9 mouse cellular contexts compared by ENCODE assay signal in genomic region chr8:94152513-94153300, GRCm38 (mm10). TPM values are rescaled to one million over a fixed set of nuclear protein-coding genes. Genes with fewer than 3 reads are reported as not detected.
DNase-seq lines count a peak whose midpoint lies in the region; ATAC-seq and TF ChIP-seq lines count a peak whose summit lies in the region.
"Had no signal": no experiment of that assay in that cellular context is flagged by ENCODE, and none has a peak within 500 bp of the region (broad histone marks: within the 10 kb centered on the region; RNA-seq: fewer than 3 reads in every experiment).

Gene Mt3, plus strand, starts transcription at chr8:94152607.

- TF ChIP-seq CTCF in lung, adult 2 months (IDR thresholded peaks at IDR 0.05; ENCODE audit: insufficient read depth, low read length) = no peak
- TF ChIP-seq CTCF in intestine, postnatal 0 days (IDR thresholded peaks at IDR 0.05; ENCODE audit: low read depth) = peak; percentile 61

- H3K9me3 ChIP-seq in lung, embryonic 15.5 days = no peaks in the 10 kb centered on the region
- no peaks in the 10 kb centered on the region for H3K9me3 ChIP-seq in intestine, postnatal 0 days (ENCODE audit: control insufficient read depth)
- H3K9me3 ChIP-seq in limb, embryonic 12.5 days = no peaks in the 10 kb centered on the region
- H3K9me3 ChIP-seq in neural tube, embryonic 13.5 days = no peaks in the 10 kb centered on the region

- no peaks in the 10 kb centered on the region for H3K36me3 ChIP-seq in lung, embryonic 15.5 days
- no peaks in the 10 kb centered on the region for H3K36me3 ChIP-seq in intestine, postnatal 0 days (ENCODE audit: control insufficient read depth, insufficient read depth)
- no peaks in the 10 kb centered on the region for H3K36me3 ChIP-seq in limb, embryonic 12.5 days
- no peaks in the 10 kb centered on the region for H3K36me3 ChIP-seq in neural tube, embryonic 13.5 days

- peak within 1 kb of the TSS; percentile 57 for H3K4me2 ChIP-seq in lung, embryonic 15.5 days
- H3K4me2 ChIP-seq in intestine, postnatal 0 days (replicated peaks; ENCODE audit: low read depth) = peak within 1 kb of the TSS; percentile 62
- peak within 1 kb of the TSS; percentile 61 for H3K4me2 ChIP-seq in limb, embryonic 12.5 days
- H3K4me2 ChIP-seq in neural tube, embryonic 13.5 days = peak within 1 kb of the TSS; percentile 70

- peaks cover 28% of the 10 kb centered on the region for H3K4me1 ChIP-seq in lung, embryonic 15.5 days
- no peaks in the 10 kb centered on the region; the same call in 1 of the 2 replicates for H3K4me1 ChIP-seq in lung, adult 2 months (ENCODE audit: control insufficient read depth, insufficient read depth, low read length)
- H3K4me1 ChIP-seq in intestine, postnatal 0 days (replicated peaks; ENCODE audit: control insufficient read depth, insufficient read depth, low read length) = no peaks in the 10 kb centered on the region; the same call in 1 of the 2 replicates
- peaks cover 18% of the 10 kb centered on the region for H3K4me1 ChIP-seq in limb, embryonic 12.5 days (replicated peaks)
- peaks cover 29% of the 10 kb centered on the region for H3K4me1 ChIP-seq in neural tube, embryonic 13.5 days (replicated peaks)

- ATAC-seq in lung, embryonic 15.5 days (ENCODE audit: borderline replicate concordance, extremely low read depth, low FRiP score, low TSS enrichment) = peak; percentile 77
- 0 out of 2 replicates have a peak, but pooled peaks have one; percentile 42 for ATAC-seq in intestine, postnatal 0 days
- no peak for ATAC-seq in limb, embryonic 12.5 days (ENCODE audit: insufficient number of reproducible peaks, insufficient read depth, low FRiP score, low TSS enrichment, low read depth)
- ATAC-seq in neural tube, embryonic 13.5 days (ENCODE audit: low read depth) = peak; percentile 89

- no peak for TF ChIP-seq POLR2A in lung, adult 2 months (IDR thresholded peaks at IDR 0.05; ENCODE audit: borderline replicate concordance, extremely low read depth, low read depth, low read length)

- peaks cover 14% of the 10 kb centered on the region; the same call in 1 of the 2 replicates for H3K27me3 ChIP-seq in lung, embryonic 15.5 days
- H3K27me3 ChIP-seq in intestine, postnatal 0 days (replicated peaks; ENCODE audit: control insufficient read depth, insufficient read depth, low read length) = 0 out of 2 replicates have a peak, but pooled peaks cover 4% of the 10 kb centered on the region
- H3K27me3 ChIP-seq in limb, embryonic 12.5 days = peaks cover 42% of the 10 kb centered on the region
- H3K27me3 ChIP-seq in neural tube, embryonic 13.5 days = peaks cover 18% of the 10 kb centered on the region

- no peak within 1 kb of the TSS for H3K9ac ChIP-seq in lung, embryonic 15.5 days
- 0 out of 2 replicates have a peak within 1 kb of the TSS, but pooled peaks have one; percentile 3 for H3K9ac ChIP-seq in intestine, postnatal 0 days (ENCODE audit: low read depth, low read length)
- no peak within 1 kb of the TSS for H3K9ac ChIP-seq in limb, embryonic 12.5 days (replicated peaks)
- H3K9ac ChIP-seq in neural tube, embryonic 13.5 days = peak within 1 kb of the TSS; percentile 62

- no peak within 1 kb of the TSS for H3K27ac ChIP-seq in lung, embryonic 15.5 days
- no peak within 1 kb of the TSS for H3K27ac ChIP-seq in intestine, postnatal 0 days (ENCODE audit: low read depth, low read length)
- H3K27ac ChIP-seq in limb, embryonic 12.5 days = no peak within 1 kb of the TSS
- peak within 1 kb of the TSS; percentile 55 for H3K27ac ChIP-seq in neural tube, embryonic 13.5 days (replicated peaks)

- H3K4me3 ChIP-seq in lung, embryonic 15.5 days = peak within 1 kb of the TSS; percentile 23
- no peak within 1 kb of the TSS for H3K4me3 ChIP-seq in lung, adult 2 months (replicated peaks; ENCODE audit: extremely low read depth, low read depth, low read length)
- peak within 1 kb of the TSS; percentile 22 for H3K4me3 ChIP-seq in intestine, postnatal 0 days (ENCODE audit: low read depth, low read length)
- peak within 1 kb of the TSS; percentile 29 for H3K4me3 ChIP-seq in limb, embryonic 12.5 days (replicated peaks)
- peak within 1 kb of the TSS; percentile 45 for H3K4me3 ChIP-seq in neural tube, embryonic 13.5 days

- WGBS in lung, embryonic 15.5 days = 4% methylated on average over 29 of the region's 29 CpGs
- WGBS in lung, adult 2 months = 4% methylated on average over 29 of the region's 29 CpGs
- WGBS in intestine, postnatal 0 days = 3% methylated on average over 29 of the region's 29 CpGs
- WGBS in limb, embryonic 12.5 days = 1% methylated on average over 29 of the region's 29 CpGs
- 2% methylated on average over 29 of the region's 29 CpGs for WGBS in neural tube, embryonic 13.5 days

- DNase-seq in lung, adult 2 months = no peak
- DNase-seq in embryo, embryonic 11.5 days (ENCODE audit: low read depth, low spot score) = peak; percentile 31
- DNase-seq in gastrocnemius, postnatal 4 days (ENCODE audit: low spot score in 2 of 2) = peak in 1 of 2 experiments; percentile 47
- DNase-seq in thymus, postnatal 36 days = peak; percentile 9 to 14

RNA-seq across cellular contexts. Expression of gene Mt3, which starts in this region (rescaled TPM):
- polyA plus RNA-seq in lung, embryonic 15.5 days (2015; fragmentation: Nextera tagmentation; extraction: Ambion mirVana) = 5.5 and 5.7 TPM in 2 replicates
- 1.4 and 1.6 TPM in 2 replicates for polyA plus RNA-seq in lung, adult 2 months (2012; rRNA removed)
- 10 to 100 TPM; 11.4 to 18.3 TPM for total RNA-seq in gastrocnemius, postnatal 4 days (2021)
- 4.4 and 4.7 TPM in 2 replicates for polyA plus RNA-seq in intestine, postnatal 0 days (2015; fragmentation: Nextera tagmentation; extraction: Ambion mirVana)
- polyA plus RNA-seq in limb, embryonic 12.5 days (2016; fragmentation: Nextera tagmentation; extraction: Ambion mirVana) = 0.43 and 0.45 TPM in 2 replicates
- polyA plus RNA-seq in neural tube, embryonic 13.5 days (2015; fragmentation: Nextera tagmentation; extraction: Ambion mirVana) = 99.3 and 131 TPM in 2 replicates
- total RNA-seq: neutrophil, adult 5-6 weeks had no signal

Comparison
In these comparisons a context has a peak if more than half of its experiments do, and no peak if none do; other contexts are left out.
1. RNA of gene Mt3 (polyA plus RNA-seq): 99.3 to 131 TPM in neural tube, embryonic 13.5 days; 5.5 to 5.7 TPM in lung, embryonic 15.5 days, 4.4 to 4.7 TPM in intestine, postnatal 0 days, 1.4 to 1.6 TPM in lung, adult 2 months and 0.43 to 0.45 TPM in limb, embryonic 12.5 days; every median in the first group is over 10 times any median in the second.
2. H3K9ac ChIP-seq: peak in intestine, postnatal 0 days (single experiment) and neural tube, embryonic 13.5 days (single experiment); none in lung, embryonic 15.5 days (single experiment) and limb, embryonic 12.5 days (single experiment).
3. Peak in every context shown above with its lines, with median percentiles within 50 percentile points of each other: H3K4me2 ChIP-seq.